Comparison of ENCODE assay signal across 29 mouse cellular contexts in genomic region chr14:32715076-32715475, GRCm38 (mm10). TPM values are rescaled to one million over a fixed set of nuclear protein-coding genes. Genes with fewer than 3 reads are reported as not detected.
A peak's percentile ranks its signal among the peaks of the same experiment; 100 is the strongest.
DNase-seq lines count a peak whose midpoint lies in the region; ATAC-seq lines count a peak whose summit lies in the region.
"Had no signal": no experiment of that assay in that cellular context is flagged by ENCODE, and none has a peak within 500 bp of the region (broad histone marks: within the 10 kb centered on the region; RNA-seq: fewer than 3 reads in every experiment).

No protein-coding gene starts in this region.

- no peak overlapping the region for H3K4me2 ChIP-seq in neural tube, embryonic 13.5 days
- H3K4me2 ChIP-seq: forebrain, embryonic 13.5 days; heart, embryonic 12.5 days; heart, embryonic 15.5 days; hindbrain, embryonic 15.5 days; intestine, embryonic 15.5 days had no signal

- no peaks in the 10 kb centered on the region for H3K27me3 ChIP-seq in neural tube, embryonic 13.5 days
- no peaks in the 10 kb centered on the region for H3K27me3 ChIP-seq in limb, embryonic 10.5 days (ENCODE audit: low read depth, poor library complexity, severe bottlenecking)
- no peaks in the 10 kb centered on the region for H3K27me3 ChIP-seq in embryonic facial prominence, embryonic 10.5 days (replicated peaks; ENCODE audit: low read depth, poor library complexity, severe bottlenecking)
- H3K27me3 ChIP-seq: CH12.LX; forebrain, embryonic 13.5 days; heart, embryonic 15.5 days; hindbrain, embryonic 15.5 days; intestine, embryonic 15.5 days had no signal

- no peak overlapping the region for H3K27ac ChIP-seq in neural tube, embryonic 13.5 days (replicated peaks)
- H3K27ac ChIP-seq in limb, embryonic 10.5 days, result no peak overlapping the region
- H3K27ac ChIP-seq in embryonic facial prominence, embryonic 10.5 days (replicated peaks), result no peak overlapping the region
- H3K27ac ChIP-seq: forebrain, embryonic 10.5 days; forebrain, embryonic 13.5 days; heart, adult 2 months; heart, embryonic 15.5 days; hindbrain, embryonic 15.5 days; intestine, embryonic 15.5 days had no signal

- DNase-seq in heart, adult 11 months, result peak; percentile 87
- DNase-seq in heart, adult 8-10 months (ENCODE audit: low spot score), result no peak
- DNase-seq in neural tube, embryonic 10.5 days (ENCODE audit: extremely low spot score, low spot score), result no peak
- DNase-seq in limb, embryonic 10.5 days (ENCODE audit: low spot score), result peak; percentile 23
- no peak for DNase-seq in embryonic facial prominence, embryonic 10.5 days (ENCODE audit: low spot score)
- DNase-seq: adrenal gland, adult 2 months; adrenal gland, postnatal 14 days; B cell, adult 2 months; cerebellum, adult 11-12 months; cerebellum, adult 8-10 months; cerebellum, postnatal 10 days; cerebellum, postnatal 36 days; embryo, embryonic 11 days; gastrocnemius, postnatal 25 days; heart, adult 2 months; heart, postnatal 10 days; heart, postnatal 4 days had no signal

- H3K4me1 ChIP-seq in neural tube, embryonic 13.5 days (replicated peaks), result no peaks in the 10 kb centered on the region; the same call in 1 of the 2 replicates
- H3K4me1 ChIP-seq in limb, embryonic 10.5 days, result 0 out of 2 replicates have a peak, but pooled peaks cover 4% of the 10 kb centered on the region
- no peaks in the 10 kb centered on the region for H3K4me1 ChIP-seq in embryonic facial prominence, embryonic 10.5 days
- H3K4me1 ChIP-seq: forebrain, embryonic 10.5 days; forebrain, embryonic 13.5 days; heart, embryonic 12.5 days; heart, embryonic 15.5 days; hindbrain, embryonic 15.5 days; intestine, embryonic 15.5 days had no signal

- H3K4me3 ChIP-seq in neural tube, embryonic 13.5 days, result no peak overlapping the region
- H3K4me3 ChIP-seq in limb, embryonic 10.5 days, result no peak overlapping the region
- no peak overlapping the region for H3K4me3 ChIP-seq in embryonic facial prominence, embryonic 10.5 days
- H3K4me3 ChIP-seq: forebrain, embryonic 10.5 days; forebrain, embryonic 13.5 days; heart, adult 2 months; heart, embryonic 12.5 days; heart, embryonic 15.5 days; hindbrain, embryonic 15.5 days; intestine, embryonic 15.5 days had no signal

- 87% methylated on average over 6 of the region's 6 CpGs for WGBS in neural tube, embryonic 13.5 days
- 90% methylated on average over 6 of the region's 6 CpGs for WGBS in limb, embryonic 10.5 days
- WGBS in embryonic facial prominence, embryonic 10.5 days, result 94% methylated on average over 6 of the region's 6 CpGs

- 0 out of 2 replicates have a peak, but pooled peaks have one; percentile 11 for ATAC-seq in neural tube, embryonic 13.5 days (ENCODE audit: low read depth)
- ATAC-seq in monocyte, adult 5-6 weeks (replicated peaks; ENCODE audit: insufficient number of reproducible peaks, low FRiP score, low TSS enrichment, poor library complexity, severe bottlenecking), result no peak
- ATAC-seq: forebrain, embryonic 13.5 days; forebrain, embryonic 16.5 days; intestine, embryonic 15.5 days had no signal

- no peaks in the 10 kb centered on the region for H3K9me3 ChIP-seq in neural tube, embryonic 13.5 days
- no peaks in the 10 kb centered on the region for H3K9me3 ChIP-seq in limb, embryonic 10.5 days (replicated peaks)
- no peaks in the 10 kb centered on the region for H3K9me3 ChIP-seq in embryonic facial prominence, embryonic 10.5 days
- H3K9me3 ChIP-seq: forebrain, embryonic 10.5 days; forebrain, embryonic 13.5 days; heart, embryonic 12.5 days; heart, embryonic 15.5 days; hindbrain, embryonic 15.5 days; intestine, embryonic 15.5 days had no signal

- no peak overlapping the region for H3K9ac ChIP-seq in neural tube, embryonic 13.5 days
- H3K9ac ChIP-seq: forebrain, embryonic 13.5 days; heart, embryonic 12.5 days; heart, embryonic 15.5 days; hindbrain, embryonic 15.5 days; intestine, embryonic 15.5 days had no signal

- no peaks in the 10 kb centered on the region for H3K36me3 ChIP-seq in neural tube, embryonic 13.5 days
- H3K36me3 ChIP-seq in limb, embryonic 10.5 days, result no peaks in the 10 kb centered on the region
- no peaks in the 10 kb centered on the region for H3K36me3 ChIP-seq in embryonic facial prominence, embryonic 10.5 days (replicated peaks)
- H3K36me3 ChIP-seq: forebrain, embryonic 10.5 days; G1E; heart, embryonic 12.5 days; heart, embryonic 15.5 days; hindbrain, embryonic 15.5 days; intestine, embryonic 15.5 days had no signal

RNA-seq across cellular contexts. Expression of gene 3425401B19Rik, which starts 30.0 kb away (rescaled TPM):
- 100 to 1,000 TPM; 124 to 148 (median 138) TPM for total RNA-seq in heart, adult 8-10 months (2022)
- polyA plus RNA-seq in neural tube, embryonic 13.5 days (2015; fragmentation: Nextera tagmentation; extraction: Ambion mirVana), result 0.15 and 0.40 TPM in 2 replicates
- polyA plus RNA-seq in limb, embryonic 10.5 days (2016; fragmentation: Nextera tagmentation; extraction: Ambion mirVana), result 0.16 and 0.20 TPM in 2 replicates
- 0.18 and 0.61 TPM in 2 replicates for polyA plus RNA-seq in embryonic facial prominence, embryonic 10.5 days (2016; fragmentation: Nextera tagmentation; extraction: Ambion mirVana)
- total RNA-seq in monocyte, adult 5-6 weeks (2017), result 0.11 TPM in 1 of 3 replicates, not detected in the others
- total RNA-seq: adrenal gland, adult 2 months had no signal
- polyA plus RNA-seq: embryonic facial prominence, embryonic 11.5 days; forebrain, embryonic 10.5 days; forebrain, embryonic 13.5 days; forebrain, embryonic 16.5 days; G1E had no signal

Comparison
In these comparisons a context has a peak if more than half of its experiments do, and no peak if none do; other contexts are left out.
1. DNase-seq: peak in heart, adult 11 months (single experiment) and limb, embryonic 10.5 days (single experiment); none in heart, adult 8-10 months (single experiment), neural tube, embryonic 10.5 days (single experiment) and embryonic facial prominence, embryonic 10.5 days (single experiment).